Mouse (Mus musculus): ENCODE results near the gene Arhgef28. TPM values are rescaled to one million over a fixed set of nuclear protein-coding genes. Genes with fewer than 3 reads are reported as not detected.

Arhgef28 gene
- polyA plus RNA-seq, 1 experiment from 2014 or later: 18.2 TPM

DNA sequence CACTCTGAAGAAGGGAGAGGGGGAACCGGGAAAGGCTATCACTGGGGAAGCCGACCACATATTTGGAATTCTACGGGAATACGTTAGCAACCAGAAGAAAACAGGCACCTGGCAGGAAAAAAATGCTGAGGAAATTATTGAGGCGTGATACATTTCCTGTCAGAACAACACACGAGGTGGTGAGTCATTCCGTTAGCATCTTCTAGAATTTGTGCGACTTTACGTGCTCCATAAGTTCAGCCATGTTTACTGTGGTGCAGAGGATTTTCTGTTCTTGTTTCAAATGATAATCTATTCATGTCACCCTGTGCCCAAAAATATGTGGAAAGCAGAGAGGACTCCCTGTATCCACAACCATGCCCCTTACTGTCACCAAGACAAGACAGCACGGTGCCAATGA, 13.6 kb downstream of the Arhgef28 start:
- no peak for ATAC-seq (replicated peaks; ENCODE audit: low FRiP score, low TSS enrichment, low read depth)
- H3K4me2 ChIP-seq (ENCODE audit: low read length): no peak overlapping the region
- no peaks in the 10 kb centered on the region for H3K27me3 ChIP-seq (replicated peaks; ENCODE audit: control insufficient read depth, insufficient read depth, low read length)
- H3K9ac ChIP-seq (ENCODE audit: low read length): no peak overlapping the region
- H3K9me3 ChIP-seq (ENCODE audit: control insufficient read depth, low read length): no peaks in the 10 kb centered on the region
- no peaks in the 10 kb centered on the region for H3K36me3 ChIP-seq (ENCODE audit: control insufficient read depth, insufficient read depth, low read length)
- 68% methylated on average over 10 of the region's 10 CpGs for WGBS
- DNase-seq (ENCODE audit: low spot score): no peak
- H3K4me3 ChIP-seq (ENCODE audit: low read depth, low read length): no peak overlapping the region
- no peak overlapping the region for H3K27ac ChIP-seq (ENCODE audit: low read depth)
- H3K4me1 ChIP-seq (replicated peaks; ENCODE audit: control insufficient read depth, insufficient read depth, low read length): no peaks in the 10 kb centered on the region

DNA sequence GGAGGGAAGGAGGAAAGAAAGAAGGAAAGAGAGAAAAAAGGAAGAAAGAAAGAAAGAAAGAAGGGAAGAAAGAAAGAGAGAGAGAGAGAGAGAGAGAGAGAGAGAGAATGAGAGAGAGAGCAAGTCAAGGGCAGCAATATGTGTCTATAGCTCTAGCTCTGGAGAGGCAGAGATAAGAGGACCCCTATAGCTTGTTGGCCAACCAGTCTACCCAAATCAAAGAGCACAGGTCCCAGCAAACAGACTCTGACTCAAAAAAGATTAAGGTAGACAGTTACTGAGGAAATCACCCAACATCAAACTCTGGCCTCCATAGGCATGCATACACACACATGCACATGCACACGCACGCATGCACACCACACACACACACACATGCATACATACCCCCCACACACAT, 17.7 kb downstream of the Arhgef28 start:
- Histone ChIP-seq H3K4me3 (ENCODE audit: low read depth, low read length) (no peak overlapping the region), H3K4me2 (ENCODE audit: low read length) (no peak overlapping the region), H3K4me1 (replicated peaks; ENCODE audit: control insufficient read depth, insufficient read depth, low read length) (no peaks in the 10 kb centered on the region), H3K9ac (ENCODE audit: low read length) (no peak overlapping the region), H3K27ac (ENCODE audit: low read depth) (no peak overlapping the region), H3K36me3 (ENCODE audit: control insufficient read depth, insufficient read depth, low read length) (no peaks in the 10 kb centered on the region), H3K9me3 (ENCODE audit: control insufficient read depth, low read length) (no peaks in the 10 kb centered on the region), H3K27me3 (replicated peaks; ENCODE audit: control insufficient read depth, insufficient read depth, low read length) (no peaks in the 10 kb centered on the region)
- DNase-seq (ENCODE audit: low spot score) (no peak), ATAC-seq (replicated peaks; ENCODE audit: low FRiP score, low TSS enrichment, low read depth) (no peak)
- WGBS: 97% methylated on average over 2 of the region's 2 CpGs

DNA sequence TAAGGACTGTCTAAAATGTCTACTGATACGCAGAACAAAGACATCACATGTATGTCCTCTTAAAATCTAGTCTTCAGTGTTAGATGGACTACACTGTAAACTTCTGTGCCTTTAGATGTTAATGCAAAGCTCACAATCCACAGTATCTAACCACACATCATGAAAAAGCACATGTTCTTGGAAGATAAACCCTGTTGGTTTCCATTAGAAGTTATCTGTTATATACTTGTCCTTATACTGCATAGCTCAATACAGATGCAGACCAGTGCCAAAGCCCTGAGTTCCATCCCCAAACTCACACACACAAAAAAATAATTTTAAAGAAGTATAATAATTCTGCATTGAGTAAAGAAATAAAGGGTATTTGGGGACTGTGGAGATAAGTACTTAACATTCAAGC, 18.3 kb downstream of the Arhgef28 start:
- WGBS: 98% methylated on average over 1 of the region's 1 CpGs
- H3K9ac ChIP-seq (ENCODE audit: low read length): no peak overlapping the region
- ATAC-seq (replicated peaks; ENCODE audit: low FRiP score, low TSS enrichment, low read depth): no peak
- H3K36me3 ChIP-seq (ENCODE audit: control insufficient read depth, insufficient read depth, low read length): no peaks in the 10 kb centered on the region
- no peak overlapping the region for H3K27ac ChIP-seq (ENCODE audit: low read depth)
- H3K9me3 ChIP-seq (ENCODE audit: control insufficient read depth, low read length): no peaks in the 10 kb centered on the region
- no peaks in the 10 kb centered on the region for H3K4me1 ChIP-seq (replicated peaks; ENCODE audit: control insufficient read depth, insufficient read depth, low read length)
- no peak overlapping the region for H3K4me2 ChIP-seq (ENCODE audit: low read length)
- no peak for DNase-seq (ENCODE audit: low spot score)
- no peaks in the 10 kb centered on the region for H3K27me3 ChIP-seq (replicated peaks; ENCODE audit: control insufficient read depth, insufficient read depth, low read length)
- H3K4me3 ChIP-seq (ENCODE audit: low read depth, low read length): no peak overlapping the region

DNA sequence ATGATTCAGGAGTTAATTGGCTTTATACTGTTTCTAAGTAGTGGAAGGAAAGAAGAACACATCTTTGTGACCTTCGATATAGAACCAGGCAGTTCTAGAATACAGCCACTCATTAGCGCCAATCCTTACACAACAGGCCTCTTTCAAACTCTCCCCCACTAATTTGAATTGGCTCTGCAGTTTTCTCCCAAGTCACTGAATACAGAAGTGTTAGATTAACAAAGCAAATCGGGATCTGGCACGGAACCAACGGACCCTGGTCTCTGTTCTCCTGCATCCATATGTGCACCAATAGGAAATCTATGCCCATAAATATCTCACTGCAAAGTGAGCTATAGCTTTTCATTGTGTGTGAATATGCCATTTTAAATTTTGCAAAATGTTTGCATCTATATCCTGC, 20.1 kb downstream of the Arhgef28 start:
- H3K36me3 ChIP-seq (ENCODE audit: control insufficient read depth, insufficient read depth, low read length): no peaks in the 10 kb centered on the region
- H3K9me3 ChIP-seq (ENCODE audit: control insufficient read depth, low read length): no peaks in the 10 kb centered on the region
- no peak overlapping the region for H3K9ac ChIP-seq (ENCODE audit: low read length)
- no peak overlapping the region for H3K27ac ChIP-seq (ENCODE audit: low read depth)
- DNase-seq (ENCODE audit: low spot score) (no peak), ATAC-seq (replicated peaks; ENCODE audit: low FRiP score, low TSS enrichment, low read depth) (no peak)
- no peaks in the 10 kb centered on the region for H3K4me1 ChIP-seq (replicated peaks; ENCODE audit: control insufficient read depth, insufficient read depth, low read length)
- no peaks in the 10 kb centered on the region for H3K27me3 ChIP-seq (replicated peaks; ENCODE audit: control insufficient read depth, insufficient read depth, low read length)
- no peak overlapping the region for H3K4me3 ChIP-seq (ENCODE audit: low read depth, low read length)
- WGBS: 82% methylated on average over 5 of the region's 5 CpGs
- no peak overlapping the region for H3K4me2 ChIP-seq (ENCODE audit: low read length)

DNA sequence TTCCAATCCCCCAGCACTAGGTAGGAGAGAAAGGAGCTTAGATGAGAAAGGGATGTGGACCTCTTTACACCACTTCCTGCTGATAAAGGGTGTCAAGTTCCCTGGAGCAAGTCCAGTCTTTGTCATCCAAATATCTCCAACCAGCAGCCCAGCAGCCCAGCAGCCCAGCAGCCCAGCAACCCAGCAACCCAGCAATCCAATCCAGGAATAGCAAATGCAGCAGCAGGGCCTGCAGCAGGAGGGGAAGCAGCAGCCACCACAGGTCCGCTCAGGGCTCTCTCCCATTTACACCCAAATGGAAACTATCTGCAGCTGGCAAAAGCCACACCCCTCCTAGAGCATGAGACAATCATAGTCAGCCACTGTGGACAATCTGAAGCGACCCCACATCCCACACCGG, 21.6 kb downstream of the Arhgef28 start:
- no peak for ATAC-seq (replicated peaks; ENCODE audit: low FRiP score, low TSS enrichment, low read depth)
- no peaks in the 10 kb centered on the region for H3K27me3 ChIP-seq (replicated peaks; ENCODE audit: control insufficient read depth, insufficient read depth, low read length)
- no peak overlapping the region for H3K9ac ChIP-seq (ENCODE audit: low read length)
- no peak overlapping the region for H3K4me3 ChIP-seq (ENCODE audit: low read depth, low read length)
- no peaks in the 10 kb centered on the region for H3K36me3 ChIP-seq (ENCODE audit: control insufficient read depth, insufficient read depth, low read length)
- WGBS: 48% methylated on average over 3 of the region's 3 CpGs
- no peak overlapping the region for H3K4me2 ChIP-seq (ENCODE audit: low read length)
- H3K27ac ChIP-seq (ENCODE audit: low read depth): no peak overlapping the region
- no peak for DNase-seq (ENCODE audit: low spot score)
- no peaks in the 10 kb centered on the region for H3K4me1 ChIP-seq (replicated peaks; ENCODE audit: control insufficient read depth, insufficient read depth, low read length)
- H3K9me3 ChIP-seq (ENCODE audit: control insufficient read depth, low read length): no peaks in the 10 kb centered on the region

DNA sequence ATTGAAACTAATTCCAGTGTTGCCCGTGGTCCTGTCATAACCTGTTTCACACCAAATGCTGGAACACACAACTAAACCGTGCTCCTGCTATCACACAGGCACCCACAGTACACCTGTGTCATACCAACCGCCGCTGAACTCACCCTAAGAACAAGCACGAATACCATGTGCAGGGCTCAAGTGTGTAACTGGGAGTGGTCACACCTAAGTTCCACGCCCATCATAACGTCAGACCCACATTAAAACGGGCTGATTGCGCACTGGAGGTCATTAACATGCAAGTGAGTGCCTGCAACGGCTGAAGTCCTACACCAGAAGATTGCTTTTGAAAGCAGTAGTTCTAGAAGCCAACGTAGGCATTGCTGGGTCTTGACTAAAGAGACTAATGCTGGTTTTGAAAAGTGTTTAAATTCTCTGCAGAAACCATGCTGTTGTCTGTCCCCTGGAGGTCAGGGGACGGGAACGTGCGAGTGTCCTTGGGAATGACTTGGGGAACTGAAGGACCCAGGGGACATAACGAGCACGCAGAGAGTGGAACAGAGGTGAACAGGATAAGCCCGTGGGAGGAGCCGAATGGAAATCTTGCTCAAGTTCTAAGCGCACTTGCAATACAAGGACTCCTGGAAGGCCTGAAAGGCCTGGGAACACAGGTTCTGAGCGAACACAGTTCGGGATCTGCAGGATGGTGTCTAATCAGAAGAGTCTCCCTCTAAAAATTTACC, 22.9 kb downstream of the Arhgef28 start:
- Histone ChIP-seq H3K27ac (ENCODE audit: low read depth) (no peak overlapping the region), H3K9ac (ENCODE audit: low read length) (no peak overlapping the region), H3K9me3 (ENCODE audit: control insufficient read depth, low read length) (no peaks in the 10 kb centered on the region), H3K36me3 (ENCODE audit: control insufficient read depth, insufficient read depth, low read length) (no peaks in the 10 kb centered on the region), H3K4me3 (ENCODE audit: low read depth, low read length) (no peak overlapping the region), H3K4me1 (replicated peaks; ENCODE audit: control insufficient read depth, insufficient read depth, low read length) (no peaks in the 10 kb centered on the region), H3K27me3 (replicated peaks; ENCODE audit: control insufficient read depth, insufficient read depth, low read length) (no peaks in the 10 kb centered on the region), H3K4me2 (ENCODE audit: low read length) (no peak overlapping the region)
- DNase-seq (ENCODE audit: low spot score) (no peak), ATAC-seq (replicated peaks; ENCODE audit: low FRiP score, low TSS enrichment, low read depth) (no peak)
- WGBS: 85% methylated on average over 21 of the region's 21 CpGs

DNA sequence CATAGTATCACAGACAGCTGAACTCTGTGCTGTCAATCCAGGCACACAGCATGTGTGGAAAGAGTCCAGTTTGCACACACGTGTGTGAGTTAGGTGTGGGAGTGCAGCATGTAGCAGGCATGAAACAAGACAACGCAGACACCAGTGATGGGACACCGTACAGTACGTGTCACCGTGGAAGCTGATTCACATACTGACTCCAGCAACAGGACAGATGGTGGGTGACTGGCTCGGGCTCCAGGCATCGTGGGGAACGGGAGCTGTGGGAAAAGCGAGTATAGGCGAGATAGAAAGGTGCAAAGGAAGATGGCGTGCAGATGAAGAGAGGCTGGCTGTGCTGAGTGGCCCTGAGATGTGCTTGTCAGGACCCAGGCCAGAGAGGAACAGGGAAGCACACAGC, 23.9 kb downstream of the Arhgef28 start:
- H3K4me1 ChIP-seq (replicated peaks; ENCODE audit: control insufficient read depth, insufficient read depth, low read length): no peaks in the 10 kb centered on the region
- no peak overlapping the region for H3K9ac ChIP-seq (ENCODE audit: low read length)
- 93% methylated on average over 11 of the region's 11 CpGs for WGBS
- no peak overlapping the region for H3K4me3 ChIP-seq (ENCODE audit: low read depth, low read length)
- H3K27me3 ChIP-seq (replicated peaks; ENCODE audit: control insufficient read depth, insufficient read depth, low read length): no peaks in the 10 kb centered on the region
- DNase-seq (ENCODE audit: low spot score) (no peak), ATAC-seq (replicated peaks; ENCODE audit: low FRiP score, low TSS enrichment, low read depth) (no peak)
- no peak overlapping the region for H3K4me2 ChIP-seq (ENCODE audit: low read length)
- H3K27ac ChIP-seq (ENCODE audit: low read depth): no peak overlapping the region
- H3K36me3 ChIP-seq (ENCODE audit: control insufficient read depth, insufficient read depth, low read length): no peaks in the 10 kb centered on the region
- no peaks in the 10 kb centered on the region for H3K9me3 ChIP-seq (ENCODE audit: control insufficient read depth, low read length)

DNA sequence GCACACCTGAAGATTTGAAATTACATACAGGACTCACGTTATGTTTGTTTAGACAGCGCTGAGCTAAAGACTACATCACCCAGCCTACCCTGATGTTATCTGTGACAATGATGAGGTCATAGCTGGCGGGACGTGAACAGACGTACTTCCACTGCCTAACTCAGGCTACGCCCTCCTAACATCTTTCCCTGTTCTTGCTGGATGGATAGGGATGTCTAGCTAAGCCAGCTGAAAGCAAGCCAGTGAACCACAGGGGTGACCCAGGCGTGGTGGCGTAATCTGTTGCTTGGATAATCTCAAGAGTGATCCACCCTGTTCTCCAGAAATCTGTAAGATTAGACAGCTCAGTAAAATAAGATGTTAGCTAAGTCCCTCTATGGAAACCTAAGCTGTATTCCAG, 25.6 kb downstream of the Arhgef28 start:
- Histone ChIP-seq H3K36me3 (ENCODE audit: control insufficient read depth, insufficient read depth, low read length) (no peaks in the 10 kb centered on the region), H3K9me3 (ENCODE audit: control insufficient read depth, low read length) (no peaks in the 10 kb centered on the region), H3K9ac (ENCODE audit: low read length) (no peak overlapping the region), H3K4me2 (ENCODE audit: low read length) (no peak overlapping the region), H3K27me3 (replicated peaks; ENCODE audit: control insufficient read depth, insufficient read depth, low read length) (no peaks in the 10 kb centered on the region), H3K4me1 (replicated peaks; ENCODE audit: control insufficient read depth, insufficient read depth, low read length) (no peaks in the 10 kb centered on the region), H3K27ac (ENCODE audit: low read depth) (no peak overlapping the region), H3K4me3 (ENCODE audit: low read depth, low read length) (no peak overlapping the region)
- ATAC-seq (replicated peaks; ENCODE audit: low FRiP score, low TSS enrichment, low read depth) (no peak), DNase-seq (ENCODE audit: low spot score) (no peak)
- 79% methylated on average over 8 of the region's 8 CpGs for WGBS

DNA sequence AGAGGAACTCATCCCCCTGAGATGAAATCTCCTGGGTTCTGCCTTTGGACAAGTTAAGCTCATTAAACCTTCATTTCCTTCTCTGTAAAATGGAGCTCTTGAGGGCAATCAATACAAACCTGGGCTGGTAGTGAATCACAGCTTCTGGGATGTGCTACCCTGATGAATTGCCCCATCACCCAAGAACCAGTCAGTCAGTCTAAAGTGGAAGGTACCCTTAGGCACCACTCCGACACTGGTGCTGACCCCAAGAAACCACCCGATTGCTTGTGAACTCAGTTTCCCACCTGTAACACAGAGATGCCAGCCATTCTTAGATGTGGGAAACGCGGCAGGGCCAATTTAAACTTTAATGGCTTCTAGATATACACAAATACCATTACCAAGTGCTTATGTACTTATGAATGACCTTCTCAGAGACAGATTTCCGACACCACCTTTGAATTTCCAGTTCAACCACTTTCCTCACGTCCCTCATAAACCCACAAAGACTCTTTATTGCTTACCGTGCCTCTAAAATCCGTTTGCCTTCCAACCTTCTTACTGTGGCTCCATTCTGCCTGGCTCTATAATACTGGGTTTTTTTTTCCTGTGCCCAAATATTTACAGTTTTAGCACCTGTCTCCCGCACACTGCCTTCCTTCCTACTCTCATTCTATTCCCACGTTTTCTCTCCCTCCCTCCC, 30.8 kb downstream of the Arhgef28 start:
- H3K36me3 ChIP-seq (ENCODE audit: control insufficient read depth, insufficient read depth, low read length): no peaks in the 10 kb centered on the region
- no peak overlapping the region for H3K4me3 ChIP-seq (ENCODE audit: low read depth, low read length)
- H3K27me3 ChIP-seq (replicated peaks; ENCODE audit: control insufficient read depth, insufficient read depth, low read length): no peaks in the 10 kb centered on the region
- no peak for DNase-seq (ENCODE audit: low spot score)
- 0 out of 2 replicates have a peak, but pooled peaks cover 7% of the 10 kb centered on the region for H3K4me1 ChIP-seq (replicated peaks; ENCODE audit: control insufficient read depth, insufficient read depth, low read length)
- peak; percentile 54 for ATAC-seq (replicated peaks; ENCODE audit: low FRiP score, low TSS enrichment, low read depth)
- H3K4me2 ChIP-seq (ENCODE audit: low read length): no peak overlapping the region
- H3K9me3 ChIP-seq (ENCODE audit: control insufficient read depth, low read length): no peaks in the 10 kb centered on the region
- WGBS: 51% methylated on average over 10 of the region's 10 CpGs
- H3K9ac ChIP-seq (ENCODE audit: low read length): no peak overlapping the region
- H3K27ac ChIP-seq (ENCODE audit: low read depth): no peak overlapping the region

Measured in intestine, embryonic 14.5 days (tissue).